Mouse (Mus musculus) NIH3T3 (cell line): ENCODE measurements around the gene Wdr24.

Experiments
- DNase-seq: peaks from one replicate; pipeline ENCODE4 v3.0.0-alpha.2; 2012; ENCODE audit warnings: low read depth

The Wdr24 gene

GRCm38 (mm10) chr17:25823452-25823851, at the start of gene Wdr24:
Wdr24 (plus strand) TSS chr17:25823627.
- DNase-seq: peak; percentile 93

GRCm38 (mm10) chr17:25775318-25776062, 47.9 kb upstream of the Wdr24 start:
- no peak for DNase-seq

DNA sequence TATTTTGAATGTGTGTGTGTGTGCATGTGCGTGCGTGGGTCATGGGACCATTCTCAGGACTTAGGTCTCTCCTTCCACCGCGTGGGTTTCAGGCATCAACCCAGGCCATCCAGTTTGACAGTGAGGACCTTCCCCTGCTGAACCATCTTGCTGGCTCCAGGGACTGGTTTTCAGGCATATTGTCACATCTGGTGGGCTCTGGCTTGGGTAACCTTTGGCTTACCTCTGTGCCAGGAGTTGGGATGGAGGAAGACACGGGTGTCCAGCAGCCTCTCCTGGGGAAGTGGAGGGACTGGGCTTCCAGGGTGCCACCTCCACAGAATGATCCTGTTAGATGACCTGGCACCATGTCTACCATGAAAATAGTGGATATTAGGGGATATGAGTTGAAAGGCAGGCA, 45.5 kb upstream of the Wdr24 start:
- no peak for DNase-seq

- no peak for DNase-seq
Measured at GRCm38 (mm10) chr17:25781339-25781738, 42.1 kb upstream of the Wdr24 start.

GRCm38 (mm10) chr17:25783086-25783485, 40.3 kb upstream of the Wdr24 start:
- DNase-seq: no peak

DNA sequence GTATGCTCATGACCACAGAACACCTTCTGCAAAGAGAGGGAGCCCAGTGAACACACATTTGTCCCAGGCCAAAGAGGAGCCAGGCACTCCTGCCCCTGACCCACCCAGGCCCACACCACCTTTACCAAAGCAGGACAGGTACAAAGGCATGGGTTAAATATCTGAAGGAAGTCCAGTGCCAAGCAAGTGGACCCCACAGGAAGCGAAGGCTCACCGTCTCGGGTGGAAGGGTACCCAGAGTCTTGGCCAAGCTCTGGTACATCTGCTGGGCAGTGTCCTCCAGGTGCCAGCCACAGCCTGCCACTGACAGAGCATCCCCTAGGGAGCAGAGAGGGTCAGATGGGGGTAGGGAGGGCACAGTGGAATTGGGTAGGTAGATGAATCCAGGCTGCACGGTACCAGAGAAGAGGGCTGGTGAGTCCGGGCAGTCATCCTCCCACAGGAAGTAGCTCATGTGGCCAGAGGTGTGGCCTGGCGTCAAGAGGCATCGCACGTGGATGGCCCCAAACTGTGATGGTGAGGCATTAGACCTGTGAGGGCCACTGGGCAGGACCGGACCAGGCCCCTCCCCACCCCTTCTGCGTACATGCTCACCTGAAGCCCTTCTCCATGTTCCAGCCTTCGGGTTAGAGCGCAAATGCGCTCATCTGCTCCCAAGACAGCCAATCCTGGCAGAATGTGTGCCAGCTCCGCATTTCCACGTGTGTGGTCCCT, 39.4 kb upstream of the Wdr24 start:
- DNase-seq: no peak

GRCm38 (mm10) chr17:25785281-25785745, 38.1 kb upstream of the Wdr24 start, which contains the start of gene Haghl:
Haghl (minus strand) TSS chr17:25785673.
- DNase-seq: peak; percentile 99

GRCm38 (mm10) chr17:25786280-25786679, 37.1 kb upstream of the Wdr24 start, which contains the start of gene Ccdc78:
Ccdc78 (plus strand) TSS chr17:25786580.
- no peak for DNase-seq

DNA sequence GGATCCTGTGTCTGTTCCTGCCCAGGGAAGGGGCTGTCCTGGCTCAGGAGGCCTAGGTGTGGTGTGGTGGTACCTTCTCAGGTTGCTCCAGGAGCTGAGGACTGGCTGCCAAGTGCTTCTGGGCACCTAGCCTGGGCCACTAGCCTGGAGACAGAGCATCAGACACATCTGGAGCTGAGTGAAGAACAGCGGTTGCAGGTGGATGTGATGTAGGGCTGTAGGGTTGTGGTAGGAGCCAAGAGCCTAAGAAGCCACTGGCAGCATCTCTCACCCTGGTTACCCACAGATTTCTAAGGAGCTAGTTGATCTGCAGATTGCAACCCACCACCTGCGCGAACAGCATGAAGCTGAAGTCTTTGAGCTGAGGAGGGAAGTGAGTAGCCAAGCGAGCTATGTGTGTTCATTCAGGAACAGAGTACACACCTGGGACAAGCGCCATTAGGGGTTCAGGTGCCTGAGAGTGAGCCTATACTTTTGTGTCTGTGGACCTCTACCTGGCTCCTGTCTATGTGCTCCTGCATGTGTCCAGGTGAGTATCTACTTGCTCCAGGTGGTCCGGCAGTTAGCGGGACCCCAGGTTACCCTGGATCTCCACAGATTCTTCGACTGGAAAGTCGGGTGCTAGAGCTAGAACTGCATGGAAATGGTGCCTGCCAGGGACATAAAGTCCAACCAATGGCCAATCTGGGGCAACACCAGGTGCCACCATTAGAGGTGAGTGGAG, 36.5 kb upstream of the Wdr24 start:
- DNase-seq: no peak

GRCm38 (mm10) chr17:25791320-25791842, 32.0 kb upstream of the Wdr24 start:
- no peak for DNase-seq

DNA sequence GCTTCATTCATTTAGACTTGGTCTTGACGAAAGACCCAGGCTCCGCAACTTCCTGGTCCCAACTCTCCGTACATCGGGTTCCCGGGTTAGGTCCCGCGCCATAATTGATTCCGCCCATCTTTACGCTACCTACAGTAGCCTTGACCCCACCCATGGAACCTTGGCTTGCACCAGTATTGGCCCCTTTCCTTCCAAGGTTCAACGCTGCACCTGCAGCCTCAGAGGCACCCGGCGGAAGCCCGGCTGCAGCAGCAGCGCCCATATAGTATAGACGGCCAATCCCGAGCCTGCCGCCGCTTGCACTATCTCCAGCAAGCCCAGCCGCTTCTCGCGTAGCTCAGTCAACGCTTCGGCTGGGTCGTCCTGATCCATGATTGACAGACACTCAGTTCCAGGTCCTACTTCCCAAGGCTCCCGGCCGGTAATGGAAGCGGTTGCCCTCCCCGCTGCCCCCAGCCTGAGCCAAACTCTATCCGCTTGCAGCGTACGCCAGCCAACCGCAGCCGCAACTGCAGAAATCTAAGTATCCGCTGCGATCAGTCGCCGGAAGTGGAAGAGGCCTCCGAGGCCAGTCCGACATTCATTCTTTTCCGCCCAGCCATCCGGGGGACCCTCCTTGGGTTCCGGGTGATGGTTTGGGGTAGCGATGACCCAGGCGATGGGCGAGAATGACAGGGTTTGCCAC, 31.4 kb upstream of the Wdr24 start:
- DNase-seq: peak; percentile 94

DNA sequence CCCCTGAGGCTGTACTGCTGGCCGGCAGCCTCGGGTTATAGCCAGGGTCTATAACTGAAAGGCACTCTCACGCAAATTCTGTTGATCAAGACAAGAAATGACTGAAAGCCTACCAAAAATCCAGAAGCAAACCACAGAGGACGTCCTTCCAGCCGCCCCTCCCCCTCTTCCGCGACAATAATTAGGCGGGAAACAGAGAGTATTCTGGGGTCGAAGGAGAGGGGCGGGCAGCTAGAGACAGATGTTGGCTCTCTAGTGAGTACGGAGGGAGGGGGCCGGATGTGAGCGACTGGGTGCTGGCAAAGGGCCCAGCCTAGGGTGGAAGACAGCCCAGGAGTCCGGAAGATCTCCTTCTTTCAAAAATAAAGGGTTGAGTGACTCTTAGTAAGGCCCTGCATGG, 30.8 kb upstream of the Wdr24 start, which contains the start of gene Fam173a:
Fam173a (minus strand) TSS at position 287 of the 400 bp plus-strand sequence.
- DNase-seq: peak; percentile 87

DNA sequence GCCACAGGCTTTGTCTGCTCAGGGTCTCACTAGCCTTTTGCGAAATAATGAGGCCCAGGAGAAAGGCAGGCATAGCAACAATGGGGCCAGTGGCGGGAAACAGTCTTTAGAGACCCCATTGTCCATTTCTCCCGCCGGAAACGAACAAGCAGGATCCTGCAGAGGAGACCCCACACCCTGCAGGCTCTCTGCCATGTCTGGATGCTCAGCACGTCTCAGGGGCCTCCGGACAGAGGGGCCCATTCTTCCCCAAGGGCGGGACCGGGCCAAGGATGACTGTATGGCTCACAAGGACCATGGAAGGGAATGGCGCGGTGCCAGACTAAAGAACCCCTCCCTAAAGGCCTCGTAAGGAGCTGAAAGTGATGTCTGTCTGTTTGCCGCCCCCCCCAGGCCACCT, 29.2 kb upstream of the Wdr24 start:
- DNase-seq: no peak

DNA sequence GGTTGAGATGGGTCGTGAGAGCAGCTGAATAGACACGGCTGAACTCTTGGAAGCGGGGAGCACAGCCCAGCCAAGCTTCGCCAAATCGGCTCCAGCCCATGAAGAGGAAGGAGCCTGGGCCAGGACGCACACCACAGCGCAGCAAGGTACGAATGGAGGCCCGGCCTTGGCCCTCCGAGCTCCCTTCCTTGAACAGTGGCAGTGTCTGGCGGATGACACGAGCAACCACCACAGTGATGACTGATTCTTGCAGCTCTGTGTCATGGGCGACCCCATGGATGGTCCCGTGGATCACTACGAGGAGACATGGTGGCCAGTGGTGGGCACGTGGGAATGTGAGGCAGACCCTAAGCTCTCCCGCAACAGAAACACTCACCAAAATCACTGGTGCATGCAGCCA, 28.4 kb upstream of the Wdr24 start:
- DNase-seq: no peak

DNA sequence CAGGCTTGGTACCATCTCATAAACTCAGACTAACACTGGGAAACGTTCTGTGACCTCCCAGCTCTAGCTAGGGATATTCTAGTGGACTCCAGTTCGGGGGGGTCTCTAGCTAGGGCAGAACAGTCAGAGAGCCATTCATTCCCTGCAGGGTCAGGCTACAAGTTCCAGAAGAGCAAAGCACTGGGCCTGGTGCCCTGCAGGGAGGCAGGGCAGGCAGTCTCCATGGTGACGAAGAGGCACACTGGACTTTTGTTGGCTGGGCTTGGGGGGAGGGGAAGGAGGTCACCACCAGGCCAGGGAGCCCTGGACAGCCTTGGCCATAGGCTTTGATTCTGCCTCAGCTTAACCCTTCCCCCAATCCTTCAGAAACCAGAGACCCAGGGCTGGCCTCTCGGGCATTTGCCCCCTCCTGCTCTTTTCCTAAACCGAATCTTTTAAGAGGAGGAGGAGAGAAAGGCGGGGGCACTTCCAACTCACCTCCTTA, 27.8 kb upstream of the Wdr24 start, which contains the start of gene AC134908.4:
AC134908.4 (minus strand) TSS at position 51 of the 484 bp plus-strand sequence.
- peak; percentile 60 for DNase-seq

DNA sequence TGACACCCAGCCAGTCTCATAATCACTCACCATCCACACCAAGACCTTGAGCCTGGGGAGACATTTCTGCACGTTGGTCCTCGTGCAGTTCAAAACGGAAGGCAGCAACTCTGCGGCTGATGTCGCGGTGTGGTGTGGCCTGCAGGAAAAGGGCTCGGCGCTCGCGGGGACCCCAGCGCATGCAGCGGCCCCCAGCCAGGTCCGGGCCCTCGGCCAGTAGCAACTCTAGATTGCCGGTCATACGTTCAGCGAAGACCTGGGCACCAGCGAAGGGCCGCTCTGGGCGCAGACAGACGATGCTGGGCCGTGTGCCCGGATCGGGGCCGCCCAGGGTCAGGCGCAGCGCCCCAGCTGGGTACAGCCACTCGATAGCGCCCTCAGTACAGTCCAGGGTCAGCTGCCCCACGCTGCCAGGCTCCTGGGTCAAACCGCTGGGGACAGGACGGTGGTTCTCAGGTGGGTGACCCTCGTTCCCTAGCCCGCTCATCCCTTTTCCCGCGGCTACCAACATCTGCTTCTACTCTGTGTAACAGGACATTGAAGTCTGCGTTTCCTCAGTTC, 27.1 kb upstream of the Wdr24 start:
- peak; percentile 35 for DNase-seq

GRCm38 (mm10) chr17:25796951-25797369, 26.5 kb upstream of the Wdr24 start, which contains the start of gene Metrn:
Metrn (minus strand) TSS chr17:25797136.
- DNase-seq: peak; percentile 90

DNA sequence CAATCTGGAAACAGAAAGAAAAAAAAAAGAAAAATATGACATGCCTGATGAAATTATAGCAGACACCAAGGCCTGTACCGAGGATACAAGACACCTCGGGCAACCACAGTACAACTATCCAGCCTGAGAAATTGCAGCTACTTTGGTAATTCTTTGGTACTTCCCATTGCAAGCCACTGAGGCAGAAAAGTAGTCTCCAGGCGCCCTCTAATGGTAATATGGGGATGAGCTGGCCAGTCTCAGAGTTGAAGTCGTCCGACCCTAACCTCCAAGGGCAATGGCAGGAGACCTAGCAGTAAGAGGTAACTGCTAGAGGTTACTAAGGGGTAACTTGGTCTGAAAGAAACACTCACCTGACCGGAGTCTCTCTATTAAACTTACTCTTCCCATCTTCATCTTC, 22.4 kb upstream of the Wdr24 start:
- DNase-seq: peak; percentile 85

GRCm38 (mm10) chr17:25802825-25803517, 20.5 kb upstream of the Wdr24 start:
- DNase-seq: peak; percentile 93

DNA sequence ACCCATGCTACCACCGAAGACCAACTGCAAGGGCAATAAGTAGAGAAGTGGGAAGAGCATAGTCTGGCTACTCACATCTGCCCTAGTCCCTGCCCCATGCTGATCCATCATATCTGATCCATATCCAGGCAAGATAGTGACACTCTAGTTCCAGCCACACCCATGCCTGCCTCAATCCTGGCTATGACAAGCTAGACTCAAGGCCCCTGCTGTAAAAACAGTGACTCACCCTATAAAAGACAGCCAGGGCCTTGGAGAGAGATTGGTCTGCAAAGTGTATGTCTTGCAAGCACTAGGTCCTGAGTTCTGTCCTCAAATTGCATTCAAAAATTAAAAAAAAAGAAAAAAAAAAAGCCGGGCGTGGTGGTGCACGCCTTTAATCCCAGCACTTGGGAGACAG, 16.9 kb upstream of the Wdr24 start:
- DNase-seq: no peak
